Mouse (Mus musculus) hindbrain, embryonic 13.5 days (tissue): ENCODE data around the gene Iqgap3. TPM values are rescaled to one million over a fixed set of nuclear protein-coding genes. Genes with fewer than 3 reads are reported as not detected.

Experiments used
- ATAC-seq: fragments of 200-750 bp; cut with Nextera tagmentation; 2 replicates; pipeline ENCODE4 v1.8.0; 2017; ENCODE audit warnings: moderate TSS enrichment; ENCODE audit not compliant: low FRiP score
- H3K27ac ChIP-seq: fragments of 300-500 bp; sonication (generic); 2 replicates; pipeline ENCODE4 v1.5.1; 2015; ENCODE audit warnings: inconsistent platforms, mild to moderate bottlenecking, moderate library complexity
- H3K27me3 ChIP-seq: fragments of 300-500 bp; sonication (generic); 2 replicates; pipeline ENCODE4 v1.6.1; 2015; ENCODE audit warnings: mild to moderate bottlenecking, inconsistent platforms
- H3K36me3 ChIP-seq: fragments of 300-500 bp; sonication (generic); 2 replicates; pipeline ENCODE4 v1.6.1; 2015; ENCODE audit warnings: mild to moderate bottlenecking, inconsistent platforms
- H3K4me1 ChIP-seq: fragments of 300-500 bp; sonication (generic); replicated peaks from 2 replicates; pipeline ENCODE4 v1.6.1; 2015; ENCODE audit warnings: inconsistent platforms
- H3K4me2 ChIP-seq: fragments of 300-500 bp; sonication (generic); 2 replicates; pipeline ENCODE4 v1.6.1; 2015; ENCODE audit warnings: inconsistent platforms, mild to moderate bottlenecking, moderate library complexity
- H3K4me3 ChIP-seq: fragments of 300-500 bp; sonication (generic); 2 replicates; pipeline ENCODE4 v1.5.1; 2015; ENCODE audit warnings: mild to moderate bottlenecking, inconsistent platforms
- H3K9ac ChIP-seq: fragments of 300-500 bp; sonication (generic); 2 replicates; pipeline ENCODE4 v1.6.1; 2015; ENCODE audit warnings: mild to moderate bottlenecking, inconsistent platforms
- H3K9me3 ChIP-seq: fragments of 300-500 bp; sonication (generic); 2 replicates; pipeline ENCODE4 v1.6.1; 2016; ENCODE audit warnings: inconsistent platforms
- WGBS: fragments of 180-500 bp; shearing (Covaris S2); methylation state at CpG from one replicate; pipeline ENCODE4 v1.1.7; 2015; 5-methylcytosine and 5-hydroxymethylcytosine counted together
- polyA plus RNA-seq: library from polyadenylated mRNA; unstranded; fragments of >200 nt; fragmentation: Nextera tagmentation; extraction: Ambion mirVana; gene quantifications from 2 replicates; pipeline ENCODE4 v1.2.1, GENCODE M21; 2015

Iqgap3 gene
- polyA plus RNA-seq, result 3.2 and 3.6 TPM in 2 replicates

DNA sequence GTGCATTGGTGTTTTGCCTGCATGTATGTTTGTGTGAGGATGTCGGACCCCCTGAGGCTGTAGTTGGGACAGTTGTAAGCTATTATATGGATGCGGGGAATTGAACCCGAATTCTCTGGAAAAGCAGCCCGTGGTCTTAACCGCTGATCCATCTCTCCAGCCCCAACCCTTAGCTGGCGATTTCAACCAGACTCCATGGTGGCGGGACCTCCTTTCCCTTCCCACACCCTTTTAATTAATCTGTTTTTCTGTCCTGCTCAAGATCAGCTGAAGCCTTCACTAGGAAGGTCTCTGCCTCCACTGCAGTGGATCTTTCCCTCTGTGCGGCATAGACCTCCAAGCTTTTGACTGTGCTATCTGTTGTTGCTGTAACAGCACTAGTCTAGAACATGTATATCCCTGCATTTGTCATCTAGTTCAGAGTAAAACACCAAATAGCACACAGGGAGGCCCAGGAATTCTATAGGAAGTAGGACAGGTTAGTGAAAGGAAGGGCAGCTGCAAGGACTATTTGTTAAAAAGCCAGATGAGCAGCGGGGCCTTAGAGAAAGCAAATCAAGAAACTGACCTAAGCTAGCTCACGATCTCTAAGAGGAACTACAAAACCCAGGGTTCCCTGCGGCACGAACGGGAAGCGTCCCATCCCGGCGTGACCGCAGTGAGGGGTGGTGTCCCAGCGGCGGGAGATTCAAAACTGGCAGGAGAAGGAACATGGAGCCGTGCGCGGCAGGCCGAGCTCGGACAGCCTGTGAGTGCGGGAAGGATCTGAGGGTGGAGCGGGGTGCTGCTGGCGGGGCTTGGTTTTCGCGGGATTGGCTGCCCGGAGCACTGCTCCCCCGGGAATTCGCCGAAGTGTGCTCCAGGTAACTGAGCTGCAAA, at the start of gene Iqgap3:
Gene Iqgap3, plus strand, starts transcription at position 627 of the 879 bp plus-strand sequence.
- H3K27ac ChIP-seq, result peak within 1 kb of the TSS; percentile 40; the same call in 1 of the 2 replicates
- peak within 1 kb of the TSS; percentile 47 for H3K4me3 ChIP-seq
- H3K27me3 ChIP-seq, result no peaks in the 10 kb centered on the region
- H3K4me1 ChIP-seq, result peaks cover 18% of the 10 kb centered on the region
- peak; percentile 89 for ATAC-seq
- 20% methylated on average over 33 of the region's 33 CpGs for WGBS
- no peaks in the 10 kb centered on the region for H3K9me3 ChIP-seq
- peak within 1 kb of the TSS; percentile 56 for H3K9ac ChIP-seq
- H3K36me3 ChIP-seq, result no peaks in the 10 kb centered on the region
- H3K4me2 ChIP-seq, result peak within 1 kb of the TSS; percentile 81

DNA sequence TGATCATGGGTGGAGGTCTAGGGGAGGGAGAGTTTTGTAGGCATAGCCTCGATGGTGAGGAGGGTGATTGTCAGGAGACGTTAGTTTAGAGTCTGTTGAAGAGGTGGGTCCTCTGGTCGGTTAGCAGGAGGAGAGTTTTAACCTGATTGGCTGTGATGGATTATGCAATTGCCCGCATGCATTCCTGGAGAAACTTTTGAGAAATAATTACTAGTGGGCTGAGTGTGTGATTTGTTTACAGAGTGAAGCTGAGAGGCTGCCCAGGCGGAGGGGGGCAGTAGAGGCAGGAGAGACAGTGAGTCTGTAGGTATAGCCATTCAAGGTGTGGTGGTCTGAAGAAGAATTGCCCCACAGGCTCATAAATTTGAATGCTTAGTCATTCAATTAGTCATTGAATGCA, 48.3 kb upstream of the Iqgap3 start:
- no peak overlapping the region for H3K27ac ChIP-seq
- H3K9me3 ChIP-seq, result no peaks in the 10 kb centered on the region
- no peaks in the 10 kb centered on the region for H3K36me3 ChIP-seq
- no peak overlapping the region for H3K9ac ChIP-seq
- ATAC-seq, result no peak
- WGBS, result 76% methylated on average over 5 of the region's 5 CpGs
- H3K4me2 ChIP-seq, result no peak overlapping the region
- H3K4me3 ChIP-seq, result no peak overlapping the region
- peaks cover 58% of the 10 kb centered on the region for H3K27me3 ChIP-seq
- no peaks in the 10 kb centered on the region for H3K4me1 ChIP-seq

- Histone ChIP-seq H3K4me2 (no peak overlapping the region), H3K4me3 (no peak overlapping the region), H3K27me3 (peaks cover 61% of the 10 kb centered on the region), H3K9me3 (no peaks in the 10 kb centered on the region), H3K27ac (no peak overlapping the region), H3K36me3 (no peaks in the 10 kb centered on the region), H3K9ac (no peak overlapping the region), H3K4me1 (no peaks in the 10 kb centered on the region)
- WGBS, result 75% methylated on average over 1 of the region's 1 CpGs
- no peak for ATAC-seq
Observed at GRCm38 (mm10) chr3:88035561-88036293, 46.0 kb upstream of the Iqgap3 start.

DNA sequence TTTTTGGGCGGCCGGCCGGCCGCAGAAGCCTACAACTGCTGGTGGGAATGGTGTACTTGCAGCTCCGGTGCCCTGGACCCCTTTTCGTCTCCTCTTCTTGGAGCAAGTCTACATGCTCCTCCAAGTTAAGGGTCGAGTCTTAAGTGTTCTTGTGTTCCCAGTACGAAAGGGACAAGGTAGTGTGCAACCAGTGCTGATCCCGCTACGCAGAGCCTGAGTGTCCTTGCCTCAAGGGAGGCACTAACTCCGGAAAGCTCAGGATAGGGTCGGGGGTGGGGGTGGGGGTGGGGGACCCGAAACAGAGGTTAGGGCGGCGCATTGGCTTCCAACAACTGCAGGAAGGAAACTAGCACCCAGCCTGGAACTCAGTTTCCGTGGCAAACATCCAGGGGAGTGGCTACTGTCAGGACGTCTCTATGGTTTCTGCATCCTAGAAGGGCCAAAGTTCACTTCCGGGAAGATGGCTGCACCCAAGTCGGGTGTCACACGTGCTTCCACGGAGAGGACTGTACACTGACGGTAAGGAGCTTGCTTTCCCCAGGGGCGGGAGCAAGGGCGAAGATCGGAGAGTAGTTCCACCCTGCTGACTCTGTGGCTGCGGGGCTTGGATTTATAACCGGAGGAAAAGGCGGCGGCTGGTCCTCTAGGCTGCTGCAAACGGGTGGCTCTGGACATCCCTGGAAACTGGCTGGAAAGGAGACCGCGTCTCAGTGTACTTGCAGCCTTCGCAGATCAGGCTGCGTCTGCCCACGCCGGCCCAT, 38.9 kb upstream of the Iqgap3 start, which contains the start of gene Gpatch4:
Gene Gpatch4, plus strand, starts transcription at position 448 of the 761 bp plus-strand sequence.
- Histone ChIP-seq H3K4me1 (peaks cover 13% of the 10 kb centered on the region), H3K4me2 (peak within 1 kb of the TSS; percentile 88), H3K9ac (peak within 1 kb of the TSS; percentile 69), H3K36me3 (no peaks in the 10 kb centered on the region), H3K9me3 (no peaks in the 10 kb centered on the region), H3K4me3 (peak within 1 kb of the TSS; percentile 82), H3K27ac (peak within 1 kb of the TSS; percentile 58), H3K27me3 (peaks cover 28% of the 10 kb centered on the region)
- peak; percentile 96 for ATAC-seq
- 10% methylated on average over 36 of the region's 36 CpGs for WGBS

DNA sequence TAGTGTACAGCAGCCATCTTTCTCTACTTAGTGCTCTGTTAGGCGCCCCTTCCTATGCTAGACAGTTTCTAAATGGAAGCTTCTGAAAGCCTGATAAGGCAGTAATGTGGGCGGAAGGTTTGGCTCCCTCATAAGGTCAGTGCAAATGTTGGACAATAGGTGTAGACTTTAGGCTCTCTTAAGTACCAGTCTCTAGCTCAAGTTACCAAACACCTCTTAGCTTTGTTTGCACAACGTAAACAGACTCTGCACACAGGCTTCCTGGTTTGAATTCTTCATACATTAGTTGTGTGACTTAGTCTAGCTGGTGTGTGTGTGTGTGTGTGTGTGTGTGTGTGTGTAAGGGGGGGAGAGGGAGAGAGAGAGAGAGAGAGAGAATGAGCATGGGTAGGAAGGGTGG, 32.2 kb upstream of the Iqgap3 start:
- no peak overlapping the region for H3K4me3 ChIP-seq
- 0 out of 2 replicates have a peak, but pooled peaks cover 2% of the 10 kb centered on the region for H3K4me1 ChIP-seq
- H3K4me2 ChIP-seq, result no peak overlapping the region
- H3K27me3 ChIP-seq, result no peaks in the 10 kb centered on the region
- WGBS, result 93% methylated on average over 3 of the region's 3 CpGs
- H3K9ac ChIP-seq, result no peak overlapping the region
- peaks cover 44% of the 10 kb centered on the region for H3K36me3 ChIP-seq
- no peaks in the 10 kb centered on the region for H3K9me3 ChIP-seq
- no peak overlapping the region for H3K27ac ChIP-seq
- ATAC-seq, result no peak

DNA sequence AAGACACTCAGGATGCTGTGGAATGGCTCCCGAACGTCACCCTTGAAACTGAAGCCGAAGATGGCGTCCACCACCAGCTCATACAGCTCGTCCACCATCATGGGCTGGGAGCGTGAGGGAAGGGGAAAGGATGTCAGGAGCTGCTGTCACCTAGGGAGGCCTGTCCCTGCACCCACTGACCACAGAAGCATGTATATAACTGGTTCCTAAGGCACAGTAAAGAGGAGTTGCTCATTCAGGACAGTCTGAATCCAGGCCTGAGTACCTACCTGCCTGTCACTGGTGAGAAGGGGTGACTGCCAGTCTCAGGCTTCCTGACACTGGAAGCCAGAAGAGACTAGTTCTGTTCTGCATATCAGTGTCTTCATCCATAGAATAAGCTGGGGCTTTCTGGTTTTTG, 24.7 kb upstream of the Iqgap3 start:
- H3K27me3 ChIP-seq, result no peaks in the 10 kb centered on the region
- no peak overlapping the region for H3K27ac ChIP-seq
- peak overlapping the region; percentile 88 for H3K4me2 ChIP-seq
- peak overlapping the region; percentile 94 for H3K4me3 ChIP-seq
- 91% methylated on average over 6 of the region's 6 CpGs for WGBS
- no peak for ATAC-seq
- H3K9me3 ChIP-seq, result no peaks in the 10 kb centered on the region
- H3K9ac ChIP-seq, result peak overlapping the region; percentile 96; the same call in 1 of the 2 replicates
- peaks cover 20% of the 10 kb centered on the region for H3K4me1 ChIP-seq
- peaks cover 49% of the 10 kb centered on the region for H3K36me3 ChIP-seq

- Histone ChIP-seq H3K27me3 (no peaks in the 10 kb centered on the region), H3K36me3 (peaks cover 38% of the 10 kb centered on the region), H3K9ac (peak within 1 kb of the TSS; percentile 96), H3K4me3 (peak within 1 kb of the TSS; percentile 94), H3K9me3 (no peaks in the 10 kb centered on the region), H3K4me1 (peaks cover 20% of the 10 kb centered on the region), H3K27ac (peak within 1 kb of the TSS; percentile 81), H3K4me2 (peak within 1 kb of the TSS; percentile 88)
- under 1% methylated on average over 60 of the region's 60 CpGs for WGBS
- ATAC-seq, result peak; percentile 95
Observed at GRCm38 (mm10) chr3:88057902-88058696, 23.7 kb upstream of the Iqgap3 start, which contains the start of gene Naxe. Gene Naxe (minus strand): TSS chr3:88058495.

- H3K9me3 ChIP-seq, result no peaks in the 10 kb centered on the region
- H3K27me3 ChIP-seq, result peaks cover 25% of the 10 kb centered on the region
- H3K4me1 ChIP-seq, result no peaks in the 10 kb centered on the region
- no peak overlapping the region for H3K4me3 ChIP-seq
- H3K27ac ChIP-seq, result no peak overlapping the region
- no peaks in the 10 kb centered on the region for H3K36me3 ChIP-seq
- H3K4me2 ChIP-seq, result no peak overlapping the region
- ATAC-seq, result no peak
- 44% methylated on average over 2 of the region's 2 CpGs for WGBS
- no peak overlapping the region for H3K9ac ChIP-seq
Observed at GRCm38 (mm10) chr3:88068386-88068785, 13.4 kb upstream of the Iqgap3 start.

GRCm38 (mm10) chr3:88071783-88072182, 10.0 kb upstream of the Iqgap3 start:
- H3K36me3 ChIP-seq, result no peaks in the 10 kb centered on the region
- ATAC-seq, result peak; percentile 79
- H3K4me2 ChIP-seq, result no peak overlapping the region
- peaks cover 25% of the 10 kb centered on the region for H3K27me3 ChIP-seq
- H3K4me1 ChIP-seq, result no peaks in the 10 kb centered on the region
- 3% methylated on average over 5 of the region's 5 CpGs for WGBS
- no peak overlapping the region for H3K9ac ChIP-seq
- no peak overlapping the region for H3K27ac ChIP-seq
- no peak overlapping the region for H3K4me3 ChIP-seq
- no peaks in the 10 kb centered on the region for H3K9me3 ChIP-seq

- Histone ChIP-seq H3K9ac (no peak overlapping the region), H3K27me3 (peaks cover 25% of the 10 kb centered on the region), H3K4me1 (no peaks in the 10 kb centered on the region), H3K4me2 (no peak overlapping the region), H3K36me3 (no peaks in the 10 kb centered on the region), H3K9me3 (no peaks in the 10 kb centered on the region), H3K27ac (no peak overlapping the region), H3K4me3 (no peak overlapping the region)
- no peak for ATAC-seq
- WGBS, result 74% methylated on average over 2 of the region's 2 CpGs
Observed at GRCm38 (mm10) chr3:88073631-88074030, 8.1 kb upstream of the Iqgap3 start.

- Histone ChIP-seq H3K9me3 (no peaks in the 10 kb centered on the region), H3K9ac (0 out of 2 replicates have a peak overlapping the region, but pooled peaks have one; percentile 9), H3K27me3 (peaks cover 25% of the 10 kb centered on the region), H3K36me3 (no peaks in the 10 kb centered on the region), H3K27ac (no peak overlapping the region), H3K4me1 (no peaks in the 10 kb centered on the region), H3K4me2 (no peak overlapping the region), H3K4me3 (no peak overlapping the region)
- ATAC-seq, result no peak
- 79% methylated on average over 2 of the region's 2 CpGs for WGBS
Observed at GRCm38 (mm10) chr3:88074351-88074750, 7.4 kb upstream of the Iqgap3 start.
